Mouse (Mus musculus) MEL (cell line): Measurements from ENCODE around the gene Dennd1a.

ENCODE experiments used
- MXI1 ChIP-seq: IDR thresholded peaks from 2 replicates; pipeline ENCODE4 v1.6.1; 2011; ENCODE audit warnings: mild to moderate bottlenecking, low read depth, low read length, improper control_type of control experiment
- POLR2AphosphoS5 ChIP-seq: IDR thresholded peaks from 2 replicates; pipeline ENCODE4 v1.6.1; 2012; ENCODE audit warnings: low read depth, borderline replicate concordance, mild to moderate bottlenecking, inconsistent platforms, low read length, moderate library complexity, mixed read lengths

GRCm38 (mm10) chr2:37786461-37786860 is 500.7 kb downstream of the Dennd1a start:
- TF ChIP-seq MXI1 (no peak), POLR2AphosphoS5 (no peak)
